Mouse (Mus musculus) embryonic facial prominence, embryonic 13.5 days (tissue): ENCODE results near the gene Clcn5. TPM values are rescaled to one million over a fixed set of nuclear protein-coding genes. Genes with fewer than 3 reads are reported as not detected.

Experiments used
- microRNA counts: library from miRNA; unstranded; fragments of <30 nt; microRNA quantifications from one replicate; lab custom pipeline; 2016
- microRNA-seq: library from miRNA; unstranded; fragments of <30 nt; microRNA quantifications from one replicate; pipeline ENCODE4, GENCODE M21; 2016
- polyA plus RNA-seq: library from polyadenylated mRNA; unstranded; fragments of >200 nt; fragmentation: Nextera tagmentation; extraction: Ambion mirVana; gene quantifications from 2 replicates; pipeline ENCODE4 v1.2.1, GENCODE M21; 2015

Clcn5 gene
- polyA plus RNA-seq, 1 experiment from 2014 or later = 12.0 TPM

MicroRNAs encoded within 50 kb of the gene (microRNA counts, 519-probe panel; counts per million panel counts)
- 3,667 counts per million, percentile 81 among the panel's probes with 10 or more counts for microRNA mmu-miR-188-3p (lab: Ali Mortazavi, UCI)
- microRNA mmu-miR-188-5p (lab: Ali Mortazavi, UCI) = 236 counts per million, percentile 44 among the panel's probes with 10 or more counts
- microRNA mmu-miR-362-3p (lab: Ali Mortazavi, UCI) = 2,993 counts per million, percentile 69 among the panel's probes with 10 or more counts
- microRNA mmu-miR-362-5p (lab: Ali Mortazavi, UCI) = 2,065 counts per million, percentile 54 among the panel's probes with 10 or more counts
- microRNA mmu-miR-500 (lab: Ali Mortazavi, UCI) = 236 counts per million, percentile 44 among the panel's probes with 10 or more counts
- 236 counts per million, percentile 44 among the panel's probes with 10 or more counts for microRNA mmu-miR-501-3p (lab: Ali Mortazavi, UCI)
- 2,858 counts per million, percentile 67 among the panel's probes with 10 or more counts for microRNA mmu-miR-501-5p (lab: Ali Mortazavi, UCI)
- 2,537 counts per million, percentile 61 among the panel's probes with 10 or more counts for microRNA mmu-miR-532-3p (lab: Ali Mortazavi, UCI)
- microRNA mmu-miR-532-5p (lab: Ali Mortazavi, UCI) = 3,819 counts per million, percentile 83 among the panel's probes with 10 or more counts

Small RNAs within 50 kb of the gene (microRNA-seq; reads per million reads assigned to microRNA genes)
- gene Mir188 (1,567 reads per million, percentile 79 among the genes with 10 or more reads in this experiment), gene Mir362 (94.5 reads per million, percentile 52 among the genes with 10 or more reads in this experiment), gene Mir500 (238 reads per million, percentile 65 among the genes with 10 or more reads in this experiment), gene Mir501 (579 reads per million, percentile 73 among the genes with 10 or more reads in this experiment), gene Mir532 (2,555 reads per million, percentile 84 among the genes with 10 or more reads in this experiment)

Other genes with a start within 250 kb of the Clcn5 start
- gene Usp27x, start 56.5 kb upstream of the Clcn5 start, polyA plus RNA-seq = 1.3 and 1.7 TPM in 2 replicates